In genomic region chr4:139001433-139001832, GRCm38 (mm10) we compare ENCODE assay signal across 10 mouse cellular contexts. TPM values are rescaled to one million over a fixed set of nuclear protein-coding genes. Genes with fewer than 3 reads are reported as not detected.
DNase-seq lines count a peak whose midpoint lies in the region; ATAC-seq lines count a peak whose summit lies in the region.
"Had no signal": no experiment of that assay in that cellular context is flagged by ENCODE, and none has a peak within 500 bp of the region (broad histone marks: within the 10 kb centered on the region; RNA-seq: fewer than 3 reads in every experiment).

No protein-coding gene starts in this region.

- H3K4me1 ChIP-seq in limb, embryonic 11.5 days (ENCODE audit: control insufficient read depth, insufficient read depth, low read length): no peaks in the 10 kb centered on the region
- peaks cover 6% of the 10 kb centered on the region for H3K4me1 ChIP-seq in limb, embryonic 10.5 days
- H3K4me1 ChIP-seq: midbrain, embryonic 12.5 days had no signal

- H3K36me3 ChIP-seq in limb, embryonic 11.5 days (ENCODE audit: control insufficient read depth, insufficient read depth, low read length): no peaks in the 10 kb centered on the region
- H3K36me3 ChIP-seq in limb, embryonic 10.5 days: no peaks in the 10 kb centered on the region
- H3K36me3 ChIP-seq: midbrain, embryonic 12.5 days had no signal

- no peak overlapping the region for H3K4me3 ChIP-seq in limb, embryonic 11.5 days (ENCODE audit: low read depth, low read length)
- H3K4me3 ChIP-seq in limb, embryonic 10.5 days: no peak overlapping the region
- H3K4me3 ChIP-seq: midbrain, embryonic 12.5 days had no signal

- H3K4me2 ChIP-seq in limb, embryonic 11.5 days (ENCODE audit: low read depth, severe bottlenecking): no peak overlapping the region
- H3K4me2 ChIP-seq: midbrain, embryonic 12.5 days had no signal

- 24% methylated on average over 6 of the region's 6 CpGs for WGBS in limb, embryonic 11.5 days
- 30% methylated on average over 6 of the region's 6 CpGs for WGBS in limb, embryonic 10.5 days

- no peak overlapping the region for H3K9ac ChIP-seq in limb, embryonic 11.5 days (ENCODE audit: low read length)
- H3K9ac ChIP-seq: midbrain, embryonic 12.5 days had no signal

- H3K27ac ChIP-seq in limb, embryonic 11.5 days (replicated peaks; ENCODE audit: low read depth, low read length): no peak overlapping the region
- no peak overlapping the region for H3K27ac ChIP-seq in limb, embryonic 10.5 days
- H3K27ac ChIP-seq: midbrain, embryonic 12.5 days had no signal

- H3K9me3 ChIP-seq in limb, embryonic 11.5 days (ENCODE audit: control insufficient read depth, low read length): no peaks in the 10 kb centered on the region
- H3K9me3 ChIP-seq in limb, embryonic 10.5 days (replicated peaks): no peaks in the 10 kb centered on the region
- H3K9me3 ChIP-seq: midbrain, embryonic 12.5 days had no signal

- no peaks in the 10 kb centered on the region for H3K27me3 ChIP-seq in limb, embryonic 11.5 days (ENCODE audit: control insufficient read depth, insufficient read depth, low read length)
- H3K27me3 ChIP-seq in limb, embryonic 10.5 days (ENCODE audit: low read depth, poor library complexity, severe bottlenecking): 0 out of 2 replicates have a peak, but pooled peaks cover 9% of the 10 kb centered on the region
- H3K27me3 ChIP-seq: midbrain, embryonic 12.5 days had no signal

- DNase-seq in cerebellum, adult 8-10 months: peak; percentile 4
- no peak for DNase-seq in cerebellum, adult 11-12 months
- peak; percentile 28 for DNase-seq in limb, embryonic 11.5 days (ENCODE audit: low spot score)
- no peak for DNase-seq in limb, embryonic 10.5 days (ENCODE audit: low spot score)
- DNase-seq in heart, adult 18-20 months: peak; percentile 27 to 49
- DNase-seq in lung, postnatal 10 days: peak; percentile 56
- no peak for DNase-seq in retina, postnatal 1 day

- no peak for ATAC-seq in limb, embryonic 11.5 days (ENCODE audit: insufficient number of reproducible peaks, low FRiP score, low TSS enrichment, low read depth)
- ATAC-seq in activated CD4-positive, CD25-positive, alpha-beta regulatory T cell, adult 4 months: no peak

RNA-seq across cellular contexts. Expression of gene Tmco4, which starts 28.7 kb away (rescaled TPM):
- polyA plus RNA-seq in limb, embryonic 11.5 days (2014; fragmentation: Nextera tagmentation; extraction: Ambion mirVana): 1.0 and 1.4 TPM in 2 replicates
- 1.4 and 1.9 TPM in 2 replicates for polyA plus RNA-seq in limb, embryonic 10.5 days (2016; fragmentation: Nextera tagmentation; extraction: Ambion mirVana)
- 10 to 100 TPM; 10.6 to 10.7 TPM for total RNA-seq in heart, adult 18-20 months (2021)
- polyA plus RNA-seq in activated CD4-positive, CD25-positive, alpha-beta regulatory T cell, adult 4 months (2017; shearing (Covaris generic)): 10 to 100 TPM; 19.1 to 32.4 TPM

RNA-seq across cellular contexts. Expression of gene Rnf186, which starts 34.5 kb away (rescaled TPM):
- polyA plus RNA-seq in limb, embryonic 11.5 days (2014; fragmentation: Nextera tagmentation; extraction: Ambion mirVana): not detected in 2 replicates
- polyA plus RNA-seq in limb, embryonic 10.5 days (2016; fragmentation: Nextera tagmentation; extraction: Ambion mirVana): not detected in 2 replicates
- total RNA-seq in heart, adult 18-20 months (2021): not detected
- polyA plus RNA-seq in activated CD4-positive, CD25-positive, alpha-beta regulatory T cell, adult 4 months (2017; shearing (Covaris generic)): not detected
- polyA plus RNA-seq: cerebellum, adult 2 months; midbrain, embryonic 12.5 days had no signal

Comparison
In these comparisons a context has a peak if more than half of its experiments do, and no peak if none do; other contexts are left out.
1. DNase-seq: peak in cerebellum, adult 8-10 months (single experiment), limb, embryonic 11.5 days (single experiment), heart, adult 18-20 months (2 of 2) and lung, postnatal 10 days (single experiment); none in cerebellum, adult 11-12 months (single experiment), limb, embryonic 10.5 days (single experiment) and retina, postnatal 1 day (single experiment).